Mouse (Mus musculus) myocyte (in vitro differentiated cells): ENCODE results near the gene Ttc41. TPM values are rescaled to one million over a fixed set of nuclear protein-coding genes. Genes with fewer than 3 reads are reported as not detected.

Experiments used
- H3K27me3 ChIP-seq: one replicate; pipeline ENCODE4 v1.6.1; 2011; ENCODE audit not compliant: control insufficient read depth, insufficient read depth, insufficient read length
- H3K36me3 ChIP-seq: one replicate; pipeline ENCODE4 v1.6.1; 2011; ENCODE audit not compliant: control insufficient read depth, insufficient read depth
- H3K4me2 ChIP-seq: one replicate; pipeline ENCODE4 v1.6.1; 2011; ENCODE audit warnings: low read depth, control low read depth
- H3K4me3 ChIP-seq: one replicate; pipeline ENCODE4 v1.5.1; 2011; ENCODE audit warnings: mild to moderate bottlenecking, control low read depth, moderate library complexity
- H3K79me2 ChIP-seq: one replicate; pipeline ENCODE4 v1.6.1; 2011; ENCODE audit not compliant: control insufficient read depth, insufficient read depth
- H3ac ChIP-seq: one replicate; pipeline ENCODE4 v1.6.1; 2011; ENCODE audit not compliant: control insufficient read depth, insufficient read length
- CEBPB ChIP-seq: IDR thresholded peaks from 2 replicates; pipeline ENCODE4 v1.6.1; 2011; ENCODE audit warnings: mild to moderate bottlenecking, moderate library complexity; ENCODE audit not compliant: poor library complexity, insufficient read depth, severe bottlenecking
- E2F4 ChIP-seq: IDR thresholded peaks from one replicate; pipeline ENCODE4 v1.6.1; 2011; ENCODE audit warnings: mild to moderate bottlenecking, control low read depth, moderate library complexity; ENCODE audit not compliant: insufficient read depth
- MAX ChIP-seq: IDR thresholded peaks from one replicate; pipeline ENCODE4 v1.6.1; 2011; ENCODE audit warnings: low read depth, mild to moderate bottlenecking, control low read depth
- MYOD1 ChIP-seq, 3 experiments: IDR thresholded peaks; one replicate each; pipeline ENCODE4 v1.6.1; 2011; ENCODE audit warnings: control low read depth in 2 of 3, low read depth in 2 of 3, mild to moderate bottlenecking in 2 of 3, moderate library complexity in 1 of 3; ENCODE audit not compliant: insufficient read length in 2 of 3, control insufficient read depth in 1 of 3
- MYOG ChIP-seq, 3 experiments: IDR thresholded peaks; one replicate each; pipeline ENCODE4 v1.6.1; 2011; ENCODE audit warnings: control low read depth in 2 of 3, low read depth in 2 of 3, mild to moderate bottlenecking in 2 of 3; ENCODE audit not compliant: insufficient read length in 2 of 3, control insufficient read depth in 1 of 3, insufficient read depth in 1 of 3
- POLR2A ChIP-seq: IDR thresholded peaks from one replicate; pipeline ENCODE4 v1.6.1; 2011; ENCODE audit warnings: low read depth, mild to moderate bottlenecking, control low read depth, moderate library complexity; ENCODE audit not compliant: insufficient read length
- POLR2AphosphoS2 ChIP-seq: IDR thresholded peaks from one replicate; pipeline ENCODE4 v1.6.1; 2011; ENCODE audit warnings: low read depth, control low read depth; ENCODE audit not compliant: insufficient read length
- REST ChIP-seq: IDR thresholded peaks from one replicate; pipeline ENCODE4 v1.6.1; 2011; ENCODE audit warnings: mild to moderate bottlenecking, control low read depth, moderate library complexity; ENCODE audit not compliant: insufficient read depth, insufficient read length
- SRF ChIP-seq: IDR thresholded peaks from one replicate; pipeline ENCODE4 v1.6.1; 2011; ENCODE audit warnings: low read depth; ENCODE audit not compliant: control insufficient read depth, insufficient read length
- TCF12 ChIP-seq: IDR thresholded peaks from one replicate; pipeline ENCODE4 v1.6.1; 2011; ENCODE audit warnings: mild to moderate bottlenecking, control low read depth; ENCODE audit not compliant: poor library complexity, insufficient read depth, severe bottlenecking
- TCF3 ChIP-seq: IDR thresholded peaks from one replicate; pipeline ENCODE4 v1.6.1; 2011; ENCODE audit warnings: low read depth, control low read depth; ENCODE audit not compliant: insufficient read length
- USF1 ChIP-seq: IDR thresholded peaks from one replicate; pipeline ENCODE4 v1.6.1; 2011; ENCODE audit warnings: low read depth, mild to moderate bottlenecking, control low read depth, moderate library complexity
- polyA plus RNA-seq: library from polyadenylated mRNA; unstranded; fragments of >200 nt; fragmentation: generic; extraction: Trizol; gene quantifications from one replicate; pipeline ENCODE4 v1.2.1, GENCODE M21; 2012; ENCODE audit warnings: missing spikeins

Ttc41 gene
- polyA plus RNA-seq, 1 experiment: 0.40 TPM

GRCm38 (mm10) chr10:86705922-86706752, 526 bp downstream of the Ttc41 start:
- Histone ChIP-seq H3K79me2 (peaks cover 39% of the 10 kb centered on the region), H3K4me2 (peak overlapping the region; percentile 64), H3K4me3 (peak overlapping the region; percentile 97), H3K27me3 (no peaks in the 10 kb centered on the region), H3ac (peak overlapping the region; percentile 14), H3K36me3 (peaks cover 25% of the 10 kb centered on the region)
- TF ChIP-seq TCF3: no peak
- peak; percentile 60 for TF ChIP-seq POLR2A
- TF ChIP-seq POLR2AphosphoS2: peak; percentile 11

- Histone ChIP-seq H3K4me2 (peak overlapping the region; percentile 64), H3K36me3 (peaks cover 15% of the 10 kb centered on the region), H3K79me2 (peaks cover 31% of the 10 kb centered on the region), H3K27me3 (no peaks in the 10 kb centered on the region), H3ac (no peak overlapping the region), H3K4me3 (peak overlapping the region; percentile 97)
- no peak for TF ChIP-seq MYOD1 (IDR thresholded peaks at IDR 0.05; ENCODE audit: control insufficient read depth in 1 of 3, insufficient read length in 2 of 3, low read depth in 2 of 3)
Observed at GRCm38 (mm10) chr10:86707134-86707533, 1.5 kb downstream of the Ttc41 start.

- Histone ChIP-seq H3K79me2 (no peaks in the 10 kb centered on the region), H3ac (no peak overlapping the region), H3K27me3 (no peaks in the 10 kb centered on the region), H3K36me3 (no peaks in the 10 kb centered on the region), H3K4me2 (no peak overlapping the region), H3K4me3 (no peak overlapping the region)
- TF ChIP-seq USF1: no peak
- TF ChIP-seq POLR2A: no peak
- TF ChIP-seq MYOG (IDR thresholded peaks at IDR 0.05; ENCODE audit: control insufficient read depth in 1 of 3, insufficient read depth in 1 of 3, insufficient read length in 2 of 3, low read depth in 2 of 3): no peak
- TF ChIP-seq E2F4: no peak
- no peak for TF ChIP-seq MAX
- TF ChIP-seq REST: no peak
- TF ChIP-seq MYOD1 (IDR thresholded peaks at IDR 0.05; ENCODE audit: control insufficient read depth in 1 of 3, insufficient read length in 2 of 3, low read depth in 2 of 3): no peak
- TF ChIP-seq TCF12: no peak
- TF ChIP-seq POLR2AphosphoS2: no peak
- no peak for TF ChIP-seq CEBPB
- no peak for TF ChIP-seq SRF
- no peak for TF ChIP-seq TCF3
Observed at GRCm38 (mm10) chr10:86712156-86712555, 6.5 kb downstream of the Ttc41 start.

- Histone ChIP-seq H3K4me3 (no peak overlapping the region), H3K4me2 (peak overlapping the region; percentile 10), H3ac (no peak overlapping the region), H3K36me3 (no peaks in the 10 kb centered on the region), H3K27me3 (no peaks in the 10 kb centered on the region), H3K79me2 (no peaks in the 10 kb centered on the region)
- TF ChIP-seq MAX (no peak), MYOD1 (IDR thresholded peaks at IDR 0.05; ENCODE audit: control insufficient read depth in 1 of 3, insufficient read length in 2 of 3, low read depth in 2 of 3) (peak in 1 of 3 experiments; percentile 7)
Observed at GRCm38 (mm10) chr10:86727548-86727980, 22.0 kb downstream of the Ttc41 start.

DNA sequence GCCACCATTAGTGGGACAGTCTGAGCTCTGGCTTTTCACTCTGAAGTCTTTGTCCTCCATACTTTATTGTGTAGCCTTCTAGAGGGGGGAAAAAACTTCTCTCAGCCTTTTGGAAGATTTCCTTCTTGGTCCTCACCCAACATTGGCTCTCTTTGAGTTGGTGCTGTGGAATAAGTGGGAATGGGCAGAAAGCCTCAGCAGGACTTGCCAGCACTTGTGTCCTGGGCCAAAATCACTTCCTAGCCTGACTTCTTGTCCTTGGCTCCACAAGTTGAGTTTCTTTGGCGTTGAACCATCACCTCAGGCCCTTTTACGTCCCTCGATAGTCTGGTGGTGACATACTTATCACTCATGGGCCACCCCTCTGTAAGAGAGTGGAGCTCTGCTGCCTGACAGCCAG, 22.6 kb downstream of the Ttc41 start:
- Histone ChIP-seq H3ac (no peak overlapping the region), H3K79me2 (no peaks in the 10 kb centered on the region), H3K36me3 (no peaks in the 10 kb centered on the region), H3K4me3 (no peak overlapping the region), H3K27me3 (no peaks in the 10 kb centered on the region), H3K4me2 (no peak overlapping the region)
- TF ChIP-seq REST: no peak
- TF ChIP-seq POLR2AphosphoS2: no peak
- no peak for TF ChIP-seq E2F4
- no peak for TF ChIP-seq USF1
- TF ChIP-seq MYOG (IDR thresholded peaks at IDR 0.05; ENCODE audit: control insufficient read depth in 1 of 3, insufficient read depth in 1 of 3, insufficient read length in 2 of 3, low read depth in 2 of 3): no peak
- no peak for TF ChIP-seq CEBPB
- no peak for TF ChIP-seq TCF3
- no peak for TF ChIP-seq MYOD1 (IDR thresholded peaks at IDR 0.05; ENCODE audit: control insufficient read depth in 1 of 3, insufficient read length in 2 of 3, low read depth in 2 of 3)
- no peak for TF ChIP-seq MAX
- no peak for TF ChIP-seq POLR2A
- no peak for TF ChIP-seq SRF
- no peak for TF ChIP-seq TCF12
